Mouse (Mus musculus): ENCODE results near the gene Rnf215. TPM values are rescaled to one million over a fixed set of nuclear protein-coding genes. Genes with fewer than 3 reads are reported as not detected.
"Not testable (repeated sequence)": the region's sequence is repeated elsewhere in the genome, so short reads cannot be mapped to it uniquely, and the experiment has no call there.

The Rnf215 gene
- polyA plus RNA-seq, 1 experiment from 2014 or later: 36.6 TPM

DNA sequence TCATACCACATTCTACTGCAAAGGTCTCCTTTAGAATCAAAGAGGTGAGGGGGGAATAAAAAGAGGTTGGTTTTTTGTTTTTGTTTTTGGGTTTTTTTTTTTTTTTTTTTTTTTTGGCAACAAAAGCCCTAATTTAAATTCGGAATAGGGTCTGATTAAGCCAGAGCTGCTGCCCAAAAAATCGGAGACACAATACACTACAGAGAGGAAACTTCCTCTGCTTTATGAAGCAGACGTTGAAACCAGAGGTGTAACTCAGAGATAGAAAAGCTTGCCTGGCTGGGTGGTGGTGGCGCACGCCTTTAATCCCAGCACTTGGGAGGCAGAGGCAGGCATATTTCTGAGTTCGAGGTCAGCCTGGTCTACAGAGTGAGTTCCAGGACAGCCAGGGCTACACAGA lies 20.5 kb upstream of the Rnf215 start:
- not testable (repeated sequence) for H3K4me2 ChIP-seq; H3K4me3 ChIP-seq (replicated peaks); H3K9me3 ChIP-seq; H3K27ac ChIP-seq; ATAC-seq (ENCODE audit: insufficient number of reproducible peaks, insufficient read depth, low FRiP score, low TSS enrichment, low read depth); H3K9ac ChIP-seq (replicated peaks)
- peaks cover 12% of the 10 kb centered on the region; the same call in 1 of the 2 replicates for H3K36me3 ChIP-seq
- 84% methylated on average over 6 of the region's 6 CpGs for WGBS
- peaks cover 10% of the 10 kb centered on the region; the same call in 1 of the 2 replicates for H3K4me1 ChIP-seq (replicated peaks)
- H3K27me3 ChIP-seq: peaks cover 36% of the 10 kb centered on the region

DNA sequence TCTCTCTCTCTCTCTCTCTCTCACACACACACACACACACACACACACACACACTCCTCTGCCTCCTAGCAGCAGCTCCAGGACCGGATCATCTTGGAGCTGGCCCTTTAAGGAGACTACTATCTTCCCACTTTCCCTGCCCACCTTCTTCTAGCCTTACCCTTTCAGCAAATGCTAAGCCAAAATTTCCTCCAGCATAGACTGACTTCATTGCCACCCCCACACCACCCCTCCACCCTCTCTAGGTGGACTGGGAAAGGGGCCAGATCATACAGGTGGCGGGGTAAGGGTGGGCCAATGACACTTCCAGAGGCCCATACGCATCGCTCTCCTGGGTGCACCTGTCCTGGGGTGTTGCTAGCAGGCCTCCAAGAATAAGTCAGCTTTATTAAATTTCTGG lies 19.6 kb upstream of the Rnf215 start:
- WGBS: 91% methylated on average over 4 of the region's 4 CpGs
- Histone ChIP-seq H3K4me2 (no peak overlapping the region), H3K9ac (replicated peaks) (no peak overlapping the region), H3K36me3 (peaks cover 8% of the 10 kb centered on the region; the same call in 1 of the 2 replicates), H3K27me3 (peaks cover 44% of the 10 kb centered on the region), H3K4me3 (replicated peaks) (no peak overlapping the region), H3K9me3 (no peaks in the 10 kb centered on the region), H3K4me1 (replicated peaks) (peaks cover 10% of the 10 kb centered on the region; the same call in 1 of the 2 replicates), H3K27ac (no peak overlapping the region)
- no peak for ATAC-seq (ENCODE audit: insufficient number of reproducible peaks, insufficient read depth, low FRiP score, low TSS enrichment, low read depth)

DNA sequence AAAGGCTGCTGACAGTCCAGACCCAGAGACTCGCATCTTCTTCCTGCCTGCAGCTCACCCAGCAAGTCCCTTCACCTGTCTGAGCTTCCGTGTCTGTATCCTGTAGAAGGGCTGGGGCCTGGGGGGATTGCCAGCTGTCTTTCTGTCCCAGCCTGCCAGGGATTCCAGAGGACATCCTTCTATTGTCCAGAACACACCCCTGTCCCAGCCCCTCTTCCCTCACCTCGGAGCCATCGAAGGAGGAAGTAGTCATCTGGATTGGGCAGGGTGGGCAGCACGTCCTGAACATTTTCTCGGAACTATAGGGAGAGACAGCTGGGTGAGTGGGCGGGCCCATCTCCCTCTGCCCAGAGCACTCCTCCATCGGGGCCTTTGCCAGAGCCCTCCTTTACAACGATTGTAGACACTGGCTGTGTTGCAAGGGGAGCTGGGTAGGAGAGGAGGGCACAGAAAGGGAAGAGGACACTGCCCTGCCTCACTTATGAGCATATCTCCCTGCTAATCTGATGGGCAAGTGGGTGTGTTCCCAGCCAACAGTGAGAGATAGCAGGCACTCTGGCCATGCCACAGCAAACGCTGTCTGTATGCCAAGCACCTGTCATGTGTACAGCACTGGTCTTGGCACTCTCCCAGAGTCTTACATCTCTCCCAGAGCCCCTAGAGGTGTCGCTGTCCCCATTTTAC lies 18.4 kb upstream of the Rnf215 start:
- Histone ChIP-seq H3K27ac (no peak overlapping the region), H3K4me3 (replicated peaks) (no peak overlapping the region), H3K4me2 (no peak overlapping the region), H3K9me3 (no peaks in the 10 kb centered on the region), H3K4me1 (replicated peaks) (peaks cover 10% of the 10 kb centered on the region; the same call in 1 of the 2 replicates), H3K9ac (replicated peaks) (no peak overlapping the region; the same call in 1 of the 2 replicates), H3K36me3 (no peaks in the 10 kb centered on the region), H3K27me3 (peaks cover 49% of the 10 kb centered on the region)
- 56% methylated on average over 11 of the region's 11 CpGs for WGBS
- ATAC-seq (ENCODE audit: insufficient number of reproducible peaks, insufficient read depth, low FRiP score, low TSS enrichment, low read depth): no peak

DNA sequence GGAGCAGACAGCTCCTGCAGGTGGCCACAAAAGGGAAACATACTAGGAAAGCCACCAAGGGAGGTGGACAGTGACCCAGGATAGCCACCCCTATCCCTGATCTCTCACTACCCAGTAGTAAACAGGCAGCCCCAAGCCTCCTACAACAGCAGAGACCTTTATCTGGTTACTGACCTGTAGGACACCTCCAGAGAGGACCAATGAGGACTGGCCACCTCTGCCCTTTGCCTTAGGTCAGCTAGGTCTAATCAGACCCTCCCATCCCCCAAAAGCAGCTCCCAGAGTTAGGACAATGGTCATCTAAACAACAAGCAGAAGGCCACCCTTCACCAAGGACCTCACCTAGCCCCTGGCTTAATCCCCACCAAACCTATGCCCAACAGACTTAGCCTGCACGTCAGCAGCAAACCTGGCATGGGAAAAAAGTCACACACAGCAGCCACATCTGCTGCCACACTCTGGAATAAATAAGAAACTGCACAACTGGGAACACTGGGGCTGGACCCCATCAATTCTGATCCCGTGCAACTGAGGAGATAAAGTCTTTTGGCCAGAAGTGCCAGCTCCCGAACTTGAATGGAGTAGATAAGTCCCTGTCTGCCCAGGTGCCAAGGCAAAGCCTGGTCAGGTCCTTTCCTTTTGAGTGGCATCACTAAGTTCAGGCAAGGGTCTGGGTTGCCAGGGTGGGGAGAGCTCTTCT lies 17.5 kb upstream of the Rnf215 start:
- Histone ChIP-seq H3K36me3 (no peaks in the 10 kb centered on the region), H3K9ac (replicated peaks) (peak overlapping the region; percentile 83), H3K9me3 (no peaks in the 10 kb centered on the region), H3K4me2 (peak overlapping the region; percentile 92), H3K4me3 (replicated peaks) (peak overlapping the region; percentile 62), H3K27ac (no peak overlapping the region), H3K4me1 (replicated peaks) (peaks cover 10% of the 10 kb centered on the region; the same call in 1 of the 2 replicates), H3K27me3 (peaks cover 49% of the 10 kb centered on the region)
- no peak for ATAC-seq (ENCODE audit: insufficient number of reproducible peaks, insufficient read depth, low FRiP score, low TSS enrichment, low read depth)
- WGBS: 34% methylated on average over 3 of the region's 3 CpGs

DNA sequence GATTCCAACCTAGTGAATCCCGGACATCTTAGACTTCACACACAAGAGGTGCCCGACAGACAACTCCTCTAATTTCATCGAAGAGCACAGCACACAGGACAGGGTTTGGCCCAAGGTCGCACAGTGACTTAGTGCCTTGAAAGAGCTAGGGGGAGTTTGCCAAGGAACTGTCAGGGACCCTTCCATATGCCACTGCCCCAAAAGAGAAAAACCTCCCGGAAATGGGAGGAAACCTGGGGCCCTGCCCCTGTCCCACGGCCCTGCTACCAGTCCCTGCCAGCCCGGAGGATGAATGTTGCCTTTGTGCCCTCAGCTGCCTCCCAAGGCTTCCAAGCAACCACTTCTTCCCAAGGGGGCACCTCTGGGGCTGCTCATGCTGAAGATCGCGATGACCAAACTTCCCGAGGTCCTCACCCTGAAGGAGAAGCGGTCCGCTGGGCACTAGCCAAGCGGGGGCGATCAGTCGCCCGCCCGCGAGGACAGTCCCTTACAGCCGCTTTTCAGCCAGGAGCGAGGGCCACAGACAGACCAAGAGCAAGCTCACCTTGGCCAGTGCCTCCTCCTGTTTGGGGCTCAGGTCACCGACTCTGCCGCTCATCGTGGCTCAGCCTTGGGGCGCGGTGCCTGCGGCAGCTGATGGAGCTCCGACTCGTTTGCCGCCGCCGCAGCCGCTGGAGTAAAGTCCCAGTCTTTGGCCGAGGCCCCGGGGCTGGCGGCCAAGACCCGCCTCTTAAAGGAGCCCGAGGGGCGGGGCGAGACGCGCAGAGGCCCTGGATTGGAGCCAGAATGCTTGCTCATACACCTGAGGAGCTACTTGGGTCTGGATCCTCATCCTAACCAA lies 16.7 kb upstream of the Rnf215 start:
- Histone ChIP-seq H3K27ac (0 out of 2 replicates have a peak overlapping the region, but pooled peaks have one; percentile 41), H3K4me1 (replicated peaks) (peaks cover 10% of the 10 kb centered on the region; the same call in 1 of the 2 replicates), H3K27me3 (peaks cover 49% of the 10 kb centered on the region), H3K4me2 (peak overlapping the region; percentile 92), H3K36me3 (no peaks in the 10 kb centered on the region), H3K9ac (replicated peaks) (peak overlapping the region; percentile 83), H3K4me3 (replicated peaks) (peak overlapping the region; percentile 62), H3K9me3 (no peaks in the 10 kb centered on the region)
- peak; percentile 29; the same call in 1 of the 2 replicates for ATAC-seq (ENCODE audit: insufficient number of reproducible peaks, insufficient read depth, low FRiP score, low TSS enrichment, low read depth)
- 3% methylated on average over 41 of the region's 41 CpGs for WGBS

DNA sequence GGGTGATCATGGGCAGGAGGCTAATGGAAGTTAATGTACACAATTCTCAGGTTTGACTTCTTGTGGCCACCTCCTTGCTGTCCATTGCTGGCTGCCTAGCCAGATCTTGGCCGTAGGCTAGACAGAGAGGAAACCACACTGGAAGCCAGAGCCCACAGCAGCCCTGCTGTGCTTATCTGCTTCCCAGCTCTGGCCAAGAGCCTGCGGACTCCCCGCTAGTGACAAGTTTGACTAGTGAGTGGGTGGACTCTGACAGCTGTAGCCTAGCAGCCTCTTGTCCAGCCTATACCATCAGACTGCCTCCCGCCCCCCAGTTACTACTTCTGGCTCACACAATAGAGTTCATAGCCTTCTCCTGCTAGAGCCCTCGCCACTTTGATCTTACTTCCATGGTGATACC lies 15.4 kb upstream of the Rnf215 start:
- no peak overlapping the region for H3K4me2 ChIP-seq
- no peak overlapping the region for H3K9ac ChIP-seq (replicated peaks)
- H3K4me1 ChIP-seq (replicated peaks): peaks cover 10% of the 10 kb centered on the region; the same call in 1 of the 2 replicates
- no peak overlapping the region for H3K4me3 ChIP-seq (replicated peaks)
- no peaks in the 10 kb centered on the region for H3K9me3 ChIP-seq
- H3K27ac ChIP-seq: no peak overlapping the region
- ATAC-seq (ENCODE audit: insufficient number of reproducible peaks, insufficient read depth, low FRiP score, low TSS enrichment, low read depth): no peak
- H3K36me3 ChIP-seq: no peaks in the 10 kb centered on the region
- WGBS: 90% methylated on average over 5 of the region's 5 CpGs
- peaks cover 49% of the 10 kb centered on the region for H3K27me3 ChIP-seq

DNA sequence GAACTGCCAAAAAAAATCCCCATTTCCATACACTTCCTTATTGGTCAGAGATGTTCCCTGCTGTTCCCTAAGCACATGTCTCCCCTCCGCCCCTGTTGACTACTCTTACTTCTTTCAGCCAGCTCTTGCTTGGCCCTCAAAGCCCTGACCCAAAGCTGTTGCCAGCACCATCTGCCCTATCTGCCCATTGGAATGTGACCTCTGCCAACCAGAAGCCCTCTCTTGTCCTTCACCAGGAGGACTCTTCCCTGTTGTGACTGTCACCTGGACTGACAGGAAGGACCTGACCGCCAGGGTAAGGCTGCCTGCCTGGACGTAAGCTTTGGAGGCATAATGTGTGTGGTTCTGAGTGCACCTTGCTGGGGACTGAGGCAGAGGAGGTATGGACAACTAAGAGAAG lies 13.3 kb upstream of the Rnf215 start:
- peaks cover 41% of the 10 kb centered on the region for H3K27me3 ChIP-seq
- H3K27ac ChIP-seq: no peak overlapping the region
- no peak overlapping the region for H3K4me2 ChIP-seq
- WGBS: 71% methylated on average over 3 of the region's 3 CpGs
- H3K9me3 ChIP-seq: peaks cover 7% of the 10 kb centered on the region; the same call in 1 of the 2 replicates
- H3K4me1 ChIP-seq (replicated peaks): peaks cover 10% of the 10 kb centered on the region; the same call in 1 of the 2 replicates
- no peak overlapping the region for H3K4me3 ChIP-seq (replicated peaks)
- H3K36me3 ChIP-seq: no peaks in the 10 kb centered on the region
- H3K9ac ChIP-seq (replicated peaks): no peak overlapping the region
- ATAC-seq (ENCODE audit: insufficient number of reproducible peaks, insufficient read depth, low FRiP score, low TSS enrichment, low read depth): no peak

DNA sequence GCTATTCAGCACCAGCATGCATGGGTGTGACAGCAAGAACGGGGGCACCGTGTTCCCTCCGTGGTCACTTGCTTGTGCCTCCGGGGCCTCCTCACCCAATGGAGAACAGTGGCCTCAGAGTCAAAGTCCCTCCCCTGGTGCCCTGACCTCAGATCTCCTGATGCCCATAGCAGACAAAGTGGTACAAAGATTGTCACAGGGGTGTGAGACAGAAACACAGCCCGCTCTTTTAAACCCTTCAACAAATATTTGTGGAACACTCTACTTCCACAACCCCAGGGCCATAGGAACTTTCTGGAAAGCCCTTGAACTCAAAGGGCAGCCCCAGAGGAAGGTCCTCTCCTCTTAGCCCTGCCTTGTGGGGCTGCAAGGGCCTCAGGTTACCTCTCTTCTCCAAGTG lies 12.8 kb upstream of the Rnf215 start:
- H3K9me3 ChIP-seq: peaks cover 12% of the 10 kb centered on the region; the same call in 1 of the 2 replicates
- no peaks in the 10 kb centered on the region for H3K36me3 ChIP-seq
- WGBS: 80% methylated on average over 5 of the region's 5 CpGs

DNA sequence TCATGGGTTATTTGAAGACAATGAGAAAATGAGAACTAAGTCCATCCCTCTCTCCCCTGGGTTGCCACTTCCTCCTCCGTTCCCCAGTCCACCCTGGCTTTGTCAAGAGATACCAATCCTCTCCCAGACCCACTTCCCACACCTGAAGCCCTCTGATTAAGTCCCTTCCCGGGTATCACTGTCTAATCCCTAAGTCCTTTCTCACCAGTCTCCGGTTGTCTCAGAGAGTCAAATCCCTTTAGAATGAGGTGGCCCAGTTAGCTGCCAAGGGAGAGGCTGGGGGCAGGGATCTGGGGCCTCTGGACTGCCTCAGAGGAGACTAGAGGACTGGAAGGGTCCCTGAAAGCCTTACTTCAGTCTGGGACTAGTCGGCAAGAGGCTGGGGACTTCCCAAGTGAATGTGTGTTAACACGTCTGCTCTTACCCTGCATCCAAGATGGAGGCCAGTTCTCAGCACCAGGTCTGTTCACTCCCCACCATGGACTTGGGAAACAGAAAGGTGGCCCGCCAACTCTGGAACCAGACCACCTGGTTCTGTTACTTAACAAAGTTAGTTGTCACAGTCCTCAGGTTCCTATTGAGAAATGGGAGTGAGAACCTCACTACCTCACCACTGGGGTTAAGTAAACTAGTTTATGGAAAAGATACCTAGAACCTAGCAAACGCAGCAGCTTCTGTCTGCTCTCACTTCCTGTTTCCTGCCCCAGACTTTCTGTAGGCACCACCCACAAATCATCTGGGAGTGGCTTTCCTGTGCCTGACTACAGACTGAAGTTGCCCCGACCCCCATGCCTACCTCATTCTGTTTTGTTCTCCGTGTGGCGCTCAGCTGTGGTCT lies 12.0 kb upstream of the Rnf215 start, which contains the start of gene Sec14l2:
Gene Sec14l2 (minus strand): TSS at position 674 of the 838 bp plus-strand sequence.
- Histone ChIP-seq H3K4me1 (replicated peaks) (peaks cover 2% of the 10 kb centered on the region; the same call in 1 of the 2 replicates), H3K4me2 (no peak within 1 kb of the TSS), H3K9ac (replicated peaks) (no peak within 1 kb of the TSS), H3K4me3 (replicated peaks) (no peak within 1 kb of the TSS), H3K9me3 (peaks cover 12% of the 10 kb centered on the region; the same call in 1 of the 2 replicates), H3K27ac (no peak within 1 kb of the TSS), H3K36me3 (no peaks in the 10 kb centered on the region), H3K27me3 (peaks cover 28% of the 10 kb centered on the region)
- WGBS: 76% methylated on average over 10 of the region's 10 CpGs
- ATAC-seq (ENCODE audit: insufficient number of reproducible peaks, insufficient read depth, low FRiP score, low TSS enrichment, low read depth): no peak

More for the DNA sequence above, 12.8 kb upstream of the Rnf215 start:
- H3K4me1 ChIP-seq (replicated peaks): peaks cover 10% of the 10 kb centered on the region; the same call in 1 of the 2 replicates
- H3K9ac ChIP-seq (replicated peaks): no peak overlapping the region
- H3K27me3 ChIP-seq: peaks cover 36% of the 10 kb centered on the region
- H3K4me2 ChIP-seq: no peak overlapping the region
- no peak overlapping the region for H3K4me3 ChIP-seq (replicated peaks)
- no peak for ATAC-seq (ENCODE audit: insufficient number of reproducible peaks, insufficient read depth, low FRiP score, low TSS enrichment, low read depth)
- no peak overlapping the region for H3K27ac ChIP-seq

DNA sequence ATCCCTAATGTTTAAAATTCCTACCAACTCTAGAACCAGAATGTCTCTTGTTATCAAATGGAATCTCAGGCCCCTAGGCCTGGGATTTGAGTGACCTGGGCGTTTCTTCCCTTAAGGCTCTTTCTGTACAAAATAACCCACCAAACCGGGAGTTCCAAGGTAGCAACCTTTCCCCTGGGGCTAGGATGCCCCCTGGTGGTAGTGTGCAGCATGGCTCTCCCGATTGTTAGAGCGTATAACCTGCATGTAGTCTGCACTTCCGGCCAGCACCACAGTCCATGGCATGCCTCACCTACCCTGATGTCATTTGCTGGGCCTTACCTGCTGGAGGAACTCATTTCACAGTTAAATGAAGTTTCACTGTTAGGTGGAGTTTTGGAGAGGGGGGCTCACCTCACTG lies 11.1 kb upstream of the Rnf215 start:
- H3K36me3 ChIP-seq: no peaks in the 10 kb centered on the region
- no peaks in the 10 kb centered on the region for H3K4me1 ChIP-seq (replicated peaks)
- 57% methylated on average over 5 of the region's 5 CpGs for WGBS
- no peak overlapping the region for H3K9ac ChIP-seq (replicated peaks)
- peaks cover 12% of the 10 kb centered on the region; the same call in 1 of the 2 replicates for H3K9me3 ChIP-seq
- H3K27me3 ChIP-seq: peaks cover 19% of the 10 kb centered on the region
- H3K4me2 ChIP-seq: no peak overlapping the region
- no peak overlapping the region for H3K4me3 ChIP-seq (replicated peaks)
- no peak for ATAC-seq (ENCODE audit: insufficient number of reproducible peaks, insufficient read depth, low FRiP score, low TSS enrichment, low read depth)
- H3K27ac ChIP-seq: no peak overlapping the region

All from limb, embryonic 12.5 days (tissue).